Mouse (Mus musculus) adrenal gland (tissue): Measurements from ENCODE around the gene Nkd1.

Experiments
- intact Hi-C: fragments of 180-260 bp; cut with DNase I; formaldehyde crosslinking; loops from one replicate; pipeline ENCODE4 v1.15.1; 2025
- long read RNA-seq, 2 experiments: library from polyadenylated mRNA; unstranded; transcript quantifications; one replicate each; pipeline ENCODE4 v2.0.0; 2020; ENCODE audit warnings: borderline replicate concordance in 1 of 2; ENCODE audit not compliant: insufficient replicate concordance in 1 of 2

Nkd1 gene
- long read RNA-seq, experiment 1, transcript Nkd1-201 (10 exons, 3,035 nt), result major isoform, 17 of 24 reads
- long read RNA-seq, experiment 1, partial matches to known transcripts, result 6 of 24 reads
- long read RNA-seq, experiment 1, other reads (novel, unspliced or antisense), result 1 of 24 reads
- long read RNA-seq, experiment 2, transcript Nkd1-201 (10 exons, 3,035 nt), result major isoform, 13 of 20 reads
- long read RNA-seq, experiment 2, partial matches to known transcripts, result 3 of 20 reads
- long read RNA-seq, experiment 2, other reads (novel, unspliced or antisense), result 4 of 20 reads

GRCm38 (mm10) chr8:88520985-88521527, at the start of gene Nkd1:
Gene Nkd1, plus strand, starts transcription at chr8:88521354.
- intact Hi-C loops, result loop anchor here (2.0 to 10.0 kb wide), 3 partner anchors 66 to 236 kb away; no protein-coding TSS in a partner anchor

GRCm38 (mm10) chr8:88481290-88481689, 39.9 kb upstream of the Nkd1 start:
- intact Hi-C loops, result no loop called here

DNA sequence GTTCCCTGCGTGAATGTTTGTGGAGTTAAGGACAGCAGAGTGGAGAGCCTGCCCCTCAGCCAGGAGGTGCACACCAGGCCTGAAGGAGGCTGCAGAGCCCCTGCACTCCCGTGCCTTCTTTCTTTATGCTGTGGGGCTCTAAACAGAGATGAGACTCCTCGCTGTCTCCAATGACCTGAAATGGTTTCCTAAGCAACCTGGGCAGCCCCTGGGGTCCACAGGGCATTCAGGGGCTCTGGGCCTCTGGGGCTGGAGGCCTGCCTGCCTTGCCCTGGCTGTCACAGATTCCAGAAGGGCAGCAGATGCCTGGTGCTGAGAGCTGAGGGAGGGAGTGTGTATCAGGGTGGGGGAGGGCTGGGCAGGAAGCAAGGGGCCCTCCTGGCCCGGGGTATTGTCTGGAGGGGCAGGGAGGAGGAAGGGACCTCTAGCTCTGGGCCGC, 32.7 kb upstream of the Nkd1 start:
- intact Hi-C loops, result no loop called here

DNA sequence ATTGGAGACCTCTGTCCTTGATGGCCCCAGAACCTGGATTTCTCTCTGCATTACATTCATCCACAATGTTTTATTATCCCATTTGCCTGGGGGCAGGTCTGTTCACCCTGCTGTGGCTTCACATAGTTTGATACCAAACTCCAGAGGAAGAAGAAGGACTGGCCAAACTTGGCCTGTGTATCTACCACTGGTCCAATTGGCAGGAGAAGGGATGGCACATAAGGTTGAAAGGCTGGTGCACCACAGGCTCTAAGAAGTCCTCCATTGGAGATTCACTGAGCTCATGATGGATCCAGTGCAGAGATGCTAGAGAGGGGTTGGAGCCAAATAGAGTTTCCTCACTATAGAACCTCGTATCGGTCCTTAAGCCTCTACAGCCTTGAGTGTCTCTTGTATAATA, 27.1 kb upstream of the Nkd1 start:
- intact Hi-C loops, result no loop called here

DNA sequence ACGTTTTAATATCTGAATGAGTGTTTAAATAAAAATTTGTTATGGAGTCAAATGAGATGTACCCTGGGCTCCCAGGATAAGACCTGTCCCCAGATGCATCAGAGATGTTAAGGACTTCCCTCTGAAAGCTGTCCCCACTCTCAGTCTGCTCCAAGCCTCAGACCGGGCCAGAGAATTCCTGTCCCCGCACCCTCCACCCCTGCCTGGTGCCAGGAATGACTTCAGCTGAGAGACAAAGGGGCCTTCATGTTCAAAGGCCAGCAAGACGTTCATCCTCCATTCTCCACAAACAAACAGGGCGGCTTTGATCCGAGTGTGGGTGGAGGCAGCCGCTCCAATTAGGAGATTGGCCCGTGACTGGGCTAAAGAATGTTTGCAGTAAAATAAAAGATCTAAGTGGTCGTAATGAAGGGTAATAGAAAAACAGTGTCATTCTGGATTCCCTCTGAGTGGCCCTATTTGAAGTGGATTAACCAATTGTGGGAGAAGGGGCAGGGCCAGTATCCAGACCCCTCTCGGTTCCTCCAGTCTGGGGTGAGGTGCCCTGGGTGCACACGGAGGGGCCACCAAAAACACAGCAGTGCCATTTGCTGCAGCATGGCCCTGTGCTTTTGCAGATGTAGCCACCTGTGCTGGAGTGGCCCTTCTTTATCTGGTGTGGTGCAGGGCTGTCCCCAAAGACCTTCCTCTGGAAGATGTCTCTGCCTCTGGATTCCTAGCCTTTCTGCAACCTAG, 25.9 kb upstream of the Nkd1 start:
- intact Hi-C loops, result no loop called here

DNA sequence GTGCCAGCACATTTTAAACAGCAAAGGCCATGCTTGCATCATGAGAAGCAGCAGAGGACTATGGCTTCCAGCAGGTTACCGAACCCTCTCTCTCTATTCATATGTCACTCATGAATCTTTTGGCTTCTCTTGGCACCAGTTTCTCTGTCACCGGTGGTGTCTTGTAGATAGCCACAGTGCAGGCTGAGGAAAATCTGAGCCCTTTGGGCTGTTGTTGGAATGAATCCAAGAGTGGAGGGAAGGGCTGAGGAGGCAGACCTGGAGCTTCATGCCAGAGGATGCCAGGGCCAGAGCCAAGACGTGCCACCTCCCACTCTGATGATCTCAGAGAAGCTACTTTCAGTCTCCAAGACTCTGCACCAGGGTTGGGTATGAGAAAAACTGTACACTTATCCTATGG, 19.0 kb upstream of the Nkd1 start:
- intact Hi-C loops, result no loop called here

GRCm38 (mm10) chr8:88506981-88507380, 14.2 kb upstream of the Nkd1 start:
- intact Hi-C loops, result no loop called here

GRCm38 (mm10) chr8:88511061-88511460, 10.1 kb upstream of the Nkd1 start:
- intact Hi-C loops, result no loop called here

GRCm38 (mm10) chr8:88512094-88512794, 8.9 kb upstream of the Nkd1 start:
- intact Hi-C loops, result no loop called here

- intact Hi-C loops, result no loop called here
These were observed 3.1 kb upstream of the Nkd1 start for GRCm38 (mm10) chr8:88518047-88518446.

GRCm38 (mm10) chr8:88520381-88520780, 773 bp upstream of the Nkd1 start:
- intact Hi-C loops, result loop anchor here (2.0 to 10.0 kb wide), 3 partner anchors 66 to 236 kb away; no protein-coding TSS in a partner anchor

GRCm38 (mm10) chr8:88521541-88522414, 624 bp downstream of the Nkd1 start:
- intact Hi-C loops, result loop anchor here (2.0 to 10.0 kb wide), 3 partner anchors 67 to 237 kb away; no protein-coding TSS in a partner anchor

DNA sequence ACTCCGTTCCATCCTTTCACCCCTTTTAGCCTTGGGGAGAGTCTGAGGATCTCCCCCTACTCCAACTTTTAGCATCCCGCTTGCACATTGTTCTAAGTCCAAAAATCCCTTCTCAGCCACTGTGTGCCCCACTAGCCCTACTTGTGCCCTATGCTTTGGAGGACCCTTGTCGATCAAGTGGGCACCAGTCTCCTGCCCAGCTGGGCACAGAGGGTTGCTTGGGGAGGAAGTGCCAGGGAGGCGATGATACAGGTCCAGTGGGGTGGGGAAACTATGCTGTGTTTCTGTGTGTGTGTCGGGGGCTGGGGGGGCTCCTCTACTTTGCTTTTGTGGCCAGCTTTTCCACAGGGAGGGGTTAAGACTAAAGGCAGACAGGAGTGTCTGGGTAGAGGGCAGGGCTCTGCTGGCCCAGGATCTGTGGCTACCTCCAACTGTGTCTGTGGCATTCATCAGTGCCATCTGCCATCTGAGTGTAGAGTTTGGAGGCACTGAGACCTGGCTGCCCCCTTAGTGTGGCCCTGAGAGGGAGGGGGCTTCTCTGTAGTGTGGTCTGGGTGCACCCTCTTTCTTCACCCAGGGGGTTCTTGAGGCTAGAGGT, 1.4 kb downstream of the Nkd1 start:
- intact Hi-C loops, result loop anchor here (5.0 to 10.0 kb wide), 2 partner anchors 150 to 238 kb away; no protein-coding TSS in a partner anchor

- intact Hi-C loops, result loop anchor here (5.0 to 10.0 kb wide), 2 partner anchors 151 to 239 kb away; no protein-coding TSS in a partner anchor
These were observed 2.5 kb downstream of the Nkd1 start for GRCm38 (mm10) chr8:88523621-88524020.

- intact Hi-C loops, result loop anchor here (5.0 to 10.0 kb wide), 2 partner anchors 152 to 239 kb away; no protein-coding TSS in a partner anchor
These were observed 3.0 kb downstream of the Nkd1 start for GRCm38 (mm10) chr8:88524132-88524531.

- intact Hi-C loops, result loop anchor here (5.0 to 10.0 kb wide), 2 partner anchors 153 to 240 kb away; no protein-coding TSS in a partner anchor
These were observed 3.7 kb downstream of the Nkd1 start for GRCm38 (mm10) chr8:88524851-88525250.

DNA sequence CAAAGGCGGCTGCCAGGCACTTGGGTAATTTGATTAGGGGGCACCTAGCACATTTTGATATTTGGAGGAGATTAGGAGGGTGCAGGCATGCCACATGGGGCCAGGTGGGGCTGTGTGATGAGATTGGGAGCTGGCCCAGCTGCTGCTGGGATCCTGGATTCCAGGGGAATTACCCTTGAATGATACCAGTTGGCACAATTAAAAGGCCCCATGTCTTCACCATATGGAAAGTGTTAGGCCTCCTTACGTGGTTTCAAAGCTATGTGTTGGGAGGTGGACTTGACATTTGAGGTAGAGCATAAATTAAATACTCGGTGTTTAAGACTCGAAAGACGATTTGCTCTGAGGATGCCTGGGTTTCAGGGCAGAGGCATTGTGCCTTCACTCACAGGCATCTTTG, 5.1 kb downstream of the Nkd1 start:
- intact Hi-C loops, result loop anchor here (10.0 kb wide), 1 partner anchor 241 kb away; no protein-coding TSS in a partner anchor

GRCm38 (mm10) chr8:88528186-88528585, 7.0 kb downstream of the Nkd1 start:
- intact Hi-C loops, result loop anchor here (10.0 kb wide), 1 partner anchor 243 kb away; no protein-coding TSS in a partner anchor

DNA sequence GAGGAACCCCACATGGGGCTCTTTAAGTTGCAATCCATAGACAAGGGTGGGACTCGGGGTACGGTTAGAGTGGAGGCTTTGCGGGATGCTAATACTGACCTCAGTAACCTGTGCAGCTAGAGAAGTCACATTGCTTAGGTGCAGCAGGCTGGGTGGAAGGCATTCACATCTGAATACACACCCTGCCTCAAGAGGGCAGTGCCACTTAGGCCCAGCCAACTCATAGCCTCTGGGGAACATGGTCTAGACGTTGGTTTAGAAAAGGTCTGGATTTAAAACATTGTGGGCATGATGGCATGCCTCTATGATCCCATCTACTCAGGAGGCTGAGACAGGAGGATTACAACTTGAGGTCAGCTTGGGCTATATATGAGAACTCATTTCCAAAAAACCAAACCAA, 8.6 kb downstream of the Nkd1 start:
- intact Hi-C loops, result loop anchor here (5.0 to 10.0 kb wide), 2 partner anchors 93 to 245 kb away; no protein-coding TSS in a partner anchor

DNA sequence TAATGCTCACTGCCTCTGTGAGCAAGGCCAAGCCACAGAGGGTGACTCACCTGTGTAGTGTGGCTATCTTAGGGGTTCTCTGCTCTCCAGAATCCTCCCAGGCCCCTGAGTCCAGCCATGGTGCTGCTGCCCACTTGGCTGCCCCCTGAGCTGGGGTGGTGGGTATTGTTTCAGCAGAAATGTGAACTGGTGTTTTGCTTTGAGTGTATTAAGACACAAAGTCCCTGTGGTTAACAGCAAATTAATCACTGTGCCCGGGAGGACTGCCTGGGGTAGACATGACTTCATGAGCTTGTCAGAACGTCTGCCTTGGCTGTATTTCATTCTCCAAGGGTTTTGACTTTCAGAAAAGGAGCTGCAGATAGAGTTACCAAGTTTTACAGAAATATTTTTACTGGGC, 15.9 kb downstream of the Nkd1 start:
- intact Hi-C loops, result no loop called here
